Mouse (Mus musculus): ENCODE data around the gene Cyp11a1.

GRCm38 (mm10) chr9:58054032-58054431 is 47.8 kb downstream of the Cyp11a1 start:
- TF ChIP-seq CTCF (IDR thresholded peaks at IDR 0.05; ENCODE audit: extremely low read depth, insufficient read depth, insufficient read length, insufficient replicate concordance), result no peak
- no peak for TF ChIP-seq POLR2A (IDR thresholded peaks at IDR 0.05; ENCODE audit: low read depth, low read length)
